Mouse (Mus musculus) neural tube, embryonic 11.5 days (tissue): ENCODE data around the gene Sgcd. TPM values are rescaled to one million over a fixed set of nuclear protein-coding genes. Genes with fewer than 3 reads are reported as not detected.

Experiments used
- ATAC-seq: fragments of 200-750 bp; cut with Nextera tagmentation; 2 replicates; pipeline ENCODE4 v1.8.0; 2017; ENCODE audit warnings: moderate number of reproducible peaks, mild to moderate bottlenecking, moderate TSS enrichment, moderate library complexity; ENCODE audit not compliant: insufficient read depth, low FRiP score, low TSS enrichment
- DNase-seq: peaks from one replicate; pipeline ENCODE4 v3.0.0-alpha.2; 2015; ENCODE audit warnings: low spot score
- H3K27ac ChIP-seq: fragments of 300-500 bp; sonication (generic); 2 replicates; pipeline ENCODE4 v1.5.1; 2014; ENCODE audit warnings: low read depth, mild to moderate bottlenecking, low read length
- H3K27me3 ChIP-seq: fragments of 300-500 bp; sonication (generic); 2 replicates; pipeline ENCODE4 v1.6.1; 2014; ENCODE audit warnings: mild to moderate bottlenecking, low read length, mixed read lengths; ENCODE audit not compliant: control insufficient read depth, insufficient read depth
- H3K36me3 ChIP-seq: fragments of 300-500 bp; sonication (generic); 2 replicates; pipeline ENCODE4 v1.6.1; 2014; ENCODE audit warnings: mild to moderate bottlenecking, low read length, moderate library complexity, mixed read lengths; ENCODE audit not compliant: control insufficient read depth, insufficient read depth
- H3K4me1 ChIP-seq: fragments of 300-500 bp; sonication (generic); 2 replicates; pipeline ENCODE4 v1.6.1; 2014; ENCODE audit warnings: low read length, mixed read lengths; ENCODE audit not compliant: control insufficient read depth, insufficient read depth
- H3K4me2 ChIP-seq: fragments of 300-500 bp; sonication (generic); 2 replicates; pipeline ENCODE4 v1.6.1; 2014; ENCODE audit warnings: low read depth, mild to moderate bottlenecking, moderate library complexity
- H3K4me3 ChIP-seq: fragments of 300-500 bp; sonication (generic); 2 replicates; pipeline ENCODE4 v1.5.1; 2014; ENCODE audit warnings: low read depth, low read length
- H3K9ac ChIP-seq: fragments of 300-500 bp; sonication (generic); 2 replicates; pipeline ENCODE4 v1.6.1; 2014; ENCODE audit warnings: mild to moderate bottlenecking, low read length
- H3K9me3 ChIP-seq: fragments of 300-500 bp; sonication (generic); 2 replicates; pipeline ENCODE4 v1.6.1; 2016; ENCODE audit warnings: low read length; ENCODE audit not compliant: control insufficient read depth
- WGBS: fragments of 180-500 bp; shearing (Covaris S2); extraction: QIAGEN DNeasy Blood & Tissue Kit; methylation state at CpG from one replicate; pipeline ENCODE4 v1.1.7; 2014; 5-methylcytosine and 5-hydroxymethylcytosine counted together
- polyA plus RNA-seq: library from polyadenylated mRNA; unstranded; fragments of >200 nt; fragmentation: Nextera tagmentation; extraction: Ambion mirVana; gene quantifications from 2 replicates; pipeline ENCODE4 v1.2.1, GENCODE M21; 2014

Gene Sgcd
- polyA plus RNA-seq, 1 experiment from 2014 or later, result 1.5 TPM

- Histone ChIP-seq H3K4me2 (no peak overlapping the region), H3K36me3 (no peaks in the 10 kb centered on the region), H3K27me3 (no peaks in the 10 kb centered on the region), H3K4me1 (no peaks in the 10 kb centered on the region), H3K9me3 (no peaks in the 10 kb centered on the region), H3K4me3 (no peak overlapping the region), H3K9ac (no peak overlapping the region), H3K27ac (no peak overlapping the region)
- 56% methylated on average over 2 of the region's 2 CpGs for WGBS
- peak; percentile 48; the same call in 1 of the 2 replicates for ATAC-seq
- DNase-seq, result no peak
Observed at GRCm38 (mm10) chr11:47188556-47188955, 800.2 kb downstream of the Sgcd start.

GRCm38 (mm10) chr11:47174977-47175376, 813.8 kb downstream of the Sgcd start:
- no peaks in the 10 kb centered on the region for H3K27me3 ChIP-seq
- H3K36me3 ChIP-seq, result no peaks in the 10 kb centered on the region
- H3K4me2 ChIP-seq, result no peak overlapping the region
- ATAC-seq (no peak), DNase-seq (no peak)
- no peaks in the 10 kb centered on the region for H3K9me3 ChIP-seq
- H3K4me3 ChIP-seq, result no peak overlapping the region
- WGBS, result 94% methylated on average over 2 of the region's 2 CpGs
- H3K4me1 ChIP-seq, result no peaks in the 10 kb centered on the region
- no peak overlapping the region for H3K9ac ChIP-seq
- no peak overlapping the region for H3K27ac ChIP-seq

GRCm38 (mm10) chr11:47170926-47171625, 817.7 kb downstream of the Sgcd start:
- no peak for ATAC-seq
- Histone ChIP-seq H3K27me3 (no peaks in the 10 kb centered on the region), H3K4me1 (no peaks in the 10 kb centered on the region), H3K27ac (no peak overlapping the region), H3K4me3 (no peak overlapping the region), H3K4me2 (no peak overlapping the region), H3K9ac (no peak overlapping the region), H3K9me3 (no peaks in the 10 kb centered on the region), H3K36me3 (no peaks in the 10 kb centered on the region)
- WGBS, result 91% methylated on average over 6 of the region's 6 CpGs
- no peak for DNase-seq

DNA sequence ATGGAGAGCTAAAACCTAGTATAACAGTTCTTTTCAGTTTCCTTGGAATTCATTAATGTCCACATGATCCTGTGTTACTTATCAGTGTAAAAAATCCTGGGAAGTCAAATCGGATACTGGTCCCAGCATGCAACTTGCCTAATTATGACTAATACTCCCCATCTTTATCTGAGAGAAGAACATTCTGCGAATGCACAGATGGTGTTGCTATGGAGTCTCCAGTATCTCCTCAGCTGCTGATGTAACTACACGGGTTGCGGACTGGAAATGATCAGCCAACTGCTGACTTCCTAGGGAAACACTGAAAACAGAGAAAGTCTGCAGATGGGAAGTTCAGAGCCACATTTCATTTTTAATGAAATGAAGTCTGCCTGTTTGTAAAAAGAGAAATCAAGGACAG, 821.4 kb downstream of the Sgcd start:
- Histone ChIP-seq H3K9ac (no peak overlapping the region), H3K27me3 (no peaks in the 10 kb centered on the region), H3K9me3 (no peaks in the 10 kb centered on the region), H3K4me2 (no peak overlapping the region), H3K4me1 (no peaks in the 10 kb centered on the region), H3K36me3 (no peaks in the 10 kb centered on the region), H3K4me3 (no peak overlapping the region), H3K27ac (no peak overlapping the region)
- ATAC-seq, result no peak
- no peak for DNase-seq
- WGBS, result 90% methylated on average over 4 of the region's 4 CpGs

DNA sequence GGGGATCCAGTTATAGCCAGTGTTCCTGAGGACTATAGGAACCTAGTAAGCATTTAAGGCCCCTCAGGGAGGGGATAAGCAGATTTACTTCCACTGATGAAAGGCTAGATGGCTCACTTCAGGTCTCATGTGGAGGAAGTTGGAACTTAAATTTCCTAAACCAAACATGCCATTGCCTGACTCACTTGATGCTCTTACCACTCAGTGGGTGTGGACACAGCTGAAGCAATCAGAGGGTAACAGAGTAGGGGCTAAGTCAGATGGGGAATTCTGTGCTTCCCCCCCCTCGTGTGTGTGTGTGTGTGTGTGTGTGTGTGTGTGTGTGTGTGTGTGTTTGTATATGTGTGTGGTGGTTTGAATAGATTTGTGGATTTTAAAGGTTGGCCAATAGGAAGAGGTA, 830.7 kb downstream of the Sgcd start:
- Histone ChIP-seq H3K4me1 (no peaks in the 10 kb centered on the region), H3K9ac (no peak overlapping the region), H3K9me3 (no peaks in the 10 kb centered on the region), H3K4me2 (no peak overlapping the region), H3K27me3 (no peaks in the 10 kb centered on the region), H3K27ac (no peak overlapping the region), H3K36me3 (no peaks in the 10 kb centered on the region), H3K4me3 (no peak overlapping the region)
- DNase-seq (no peak), ATAC-seq (no peak)
- 90% methylated on average over 1 of the region's 1 CpGs for WGBS

- H3K27me3 ChIP-seq, result no peaks in the 10 kb centered on the region
- no peaks in the 10 kb centered on the region for H3K9me3 ChIP-seq
- H3K9ac ChIP-seq, result no peak overlapping the region
- H3K36me3 ChIP-seq, result no peaks in the 10 kb centered on the region
- WGBS, result 52% methylated on average over 1 of the region's 1 CpGs
- DNase-seq, result no peak
- H3K4me3 ChIP-seq, result no peak overlapping the region
- no peaks in the 10 kb centered on the region for H3K4me1 ChIP-seq
- ATAC-seq, result no peak
- no peak overlapping the region for H3K4me2 ChIP-seq
- no peak overlapping the region for H3K27ac ChIP-seq
Observed at GRCm38 (mm10) chr11:47156730-47157693, 831.8 kb downstream of the Sgcd start.

DNA sequence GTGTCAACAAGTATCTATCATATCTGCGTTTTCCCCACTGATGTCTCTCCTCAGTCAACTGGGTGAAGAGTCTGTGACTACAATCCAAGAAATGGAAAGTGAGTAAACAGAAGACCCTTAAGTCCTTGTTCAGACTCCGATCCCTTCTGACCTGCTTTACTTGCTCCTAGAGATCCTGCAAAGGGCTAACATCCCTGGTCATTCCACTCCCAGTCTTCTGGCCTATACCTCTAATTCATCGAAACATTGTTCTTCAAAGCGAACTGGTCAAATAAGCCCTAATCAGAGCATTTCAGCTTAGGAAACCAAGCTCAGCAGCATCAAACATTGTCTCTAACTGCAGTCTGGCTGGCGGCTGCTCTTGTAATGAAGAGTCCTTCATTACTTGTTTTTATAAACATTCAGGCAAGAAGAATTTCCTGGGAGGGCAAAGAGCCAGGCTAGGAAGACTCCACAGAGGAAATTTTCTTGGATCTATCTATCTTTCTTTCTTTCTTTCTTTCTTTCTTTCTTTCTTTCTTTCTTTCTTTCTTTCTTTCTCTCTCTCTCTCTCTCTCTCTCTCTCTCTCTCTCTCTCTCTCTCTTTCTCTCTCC, 833.8 kb downstream of the Sgcd start:
- H3K27me3 ChIP-seq, result no peaks in the 10 kb centered on the region
- no peak overlapping the region for H3K4me2 ChIP-seq
- H3K4me1 ChIP-seq, result no peaks in the 10 kb centered on the region
- no peak overlapping the region for H3K4me3 ChIP-seq
- ATAC-seq (no peak), DNase-seq (no peak)
- no peaks in the 10 kb centered on the region for H3K36me3 ChIP-seq
- H3K27ac ChIP-seq, result no peak overlapping the region
- 87% methylated on average over 5 of the region's 5 CpGs for WGBS
- no peaks in the 10 kb centered on the region for H3K9me3 ChIP-seq
- H3K9ac ChIP-seq, result no peak overlapping the region

- no peak for ATAC-seq
- Histone ChIP-seq H3K9me3 (no peaks in the 10 kb centered on the region), H3K4me2 (no peak overlapping the region), H3K9ac (no peak overlapping the region), H3K4me1 (no peaks in the 10 kb centered on the region), H3K27me3 (no peaks in the 10 kb centered on the region), H3K27ac (no peak overlapping the region), H3K36me3 (no peaks in the 10 kb centered on the region), H3K4me3 (no peak overlapping the region)
- WGBS, result 71% methylated on average over 9 of the region's 9 CpGs
- DNase-seq, result no peak
Observed at GRCm38 (mm10) chr11:47149607-47150006, 839.2 kb downstream of the Sgcd start.
